Mouse (Mus musculus): Measurements from ENCODE around the gene Rasgrp2. TPM values are rescaled to one million over a fixed set of nuclear protein-coding genes. Genes with fewer than 3 reads are reported as not detected.

Rasgrp2 gene
- polyA plus RNA-seq, 1 experiment from 2014 or later: 26.4 TPM

GRCm38 (mm10) chr19:6400096-6401086 is 1.3 kb downstream of the Rasgrp2 start:
- no peaks in the 10 kb centered on the region for H3K9me3 ChIP-seq
- H3K4me1 ChIP-seq: peaks cover 41% of the 10 kb centered on the region
- peak overlapping the region; percentile 100 for H3K4me2 ChIP-seq (replicated peaks)
- no peak for ATAC-seq (ENCODE audit: low FRiP score, low read depth)
- peaks cover 39% of the 10 kb centered on the region for H3K27me3 ChIP-seq (replicated peaks)
- peak overlapping the region; percentile 69 for H3K9ac ChIP-seq
- no peak overlapping the region for H3K27ac ChIP-seq
- peak overlapping the region; percentile 57 for H3K4me3 ChIP-seq
- WGBS: 2% methylated on average over 29 of the region's 29 CpGs
- H3K36me3 ChIP-seq: no peaks in the 10 kb centered on the region

- Histone ChIP-seq H3K9ac (no peak overlapping the region), H3K27me3 (replicated peaks) (peaks cover 39% of the 10 kb centered on the region), H3K4me3 (peak overlapping the region; percentile 30), H3K4me1 (peaks cover 41% of the 10 kb centered on the region), H3K9me3 (no peaks in the 10 kb centered on the region), H3K27ac (no peak overlapping the region), H3K36me3 (no peaks in the 10 kb centered on the region), H3K4me2 (replicated peaks) (peak overlapping the region; percentile 100)
- under 1% methylated on average over 32 of the region's 32 CpGs for WGBS
- peak; percentile 3; the same call in 1 of the 2 replicates for ATAC-seq (ENCODE audit: low FRiP score, low read depth)
These were observed 2.1 kb downstream of the Rasgrp2 start for GRCm38 (mm10) chr19:6401131-6401815.

- Histone ChIP-seq H3K9ac (no peak overlapping the region), H3K27ac (no peak overlapping the region), H3K9me3 (no peaks in the 10 kb centered on the region), H3K4me3 (peak overlapping the region; percentile 30; the same call in 1 of the 2 replicates), H3K4me1 (peaks cover 41% of the 10 kb centered on the region), H3K27me3 (replicated peaks) (peaks cover 39% of the 10 kb centered on the region), H3K36me3 (no peaks in the 10 kb centered on the region), H3K4me2 (replicated peaks) (peak overlapping the region; percentile 100)
- 12% methylated on average over 9 of the region's 9 CpGs for WGBS
- ATAC-seq (ENCODE audit: low FRiP score, low read depth): no peak
These were observed 2.8 kb downstream of the Rasgrp2 start for GRCm38 (mm10) chr19:6401951-6402350.

- no peaks in the 10 kb centered on the region for H3K36me3 ChIP-seq
- no peak for ATAC-seq (ENCODE audit: low FRiP score, low read depth)
- no peak overlapping the region for H3K4me2 ChIP-seq (replicated peaks)
- peak overlapping the region; percentile 2; the same call in 1 of the 2 replicates for H3K9ac ChIP-seq
- peaks cover 34% of the 10 kb centered on the region for H3K4me1 ChIP-seq
- no peak overlapping the region for H3K4me3 ChIP-seq
- no peaks in the 10 kb centered on the region for H3K9me3 ChIP-seq
- H3K27me3 ChIP-seq (replicated peaks): peaks cover 32% of the 10 kb centered on the region
- WGBS: 86% methylated on average over 10 of the region's 10 CpGs
- H3K27ac ChIP-seq: no peak overlapping the region
These were observed 4.7 kb downstream of the Rasgrp2 start for GRCm38 (mm10) chr19:6403869-6404268.

- peaks cover 19% of the 10 kb centered on the region for H3K4me1 ChIP-seq
- H3K4me2 ChIP-seq (replicated peaks): no peak overlapping the region
- no peak overlapping the region for H3K4me3 ChIP-seq
- H3K27me3 ChIP-seq (replicated peaks): peaks cover 28% of the 10 kb centered on the region
- no peak overlapping the region for H3K9ac ChIP-seq
- H3K9me3 ChIP-seq: no peaks in the 10 kb centered on the region
- ATAC-seq (ENCODE audit: low FRiP score, low read depth): no peak
- no peaks in the 10 kb centered on the region for H3K36me3 ChIP-seq
- H3K27ac ChIP-seq: no peak overlapping the region
- 74% methylated on average over 10 of the region's 10 CpGs for WGBS
These were observed 6.3 kb downstream of the Rasgrp2 start for GRCm38 (mm10) chr19:6405433-6405832.

GRCm38 (mm10) chr19:6407109-6407508 is 8.0 kb downstream of the Rasgrp2 start:
- Histone ChIP-seq H3K9ac (no peak overlapping the region), H3K4me1 (peaks cover 2% of the 10 kb centered on the region; the same call in 1 of the 2 replicates), H3K36me3 (no peaks in the 10 kb centered on the region), H3K9me3 (no peaks in the 10 kb centered on the region), H3K27me3 (replicated peaks) (0 out of 2 replicates have a peak, but pooled peaks cover 13% of the 10 kb centered on the region), H3K4me2 (replicated peaks) (no peak overlapping the region), H3K4me3 (no peak overlapping the region), H3K27ac (no peak overlapping the region)
- no peak for ATAC-seq (ENCODE audit: low FRiP score, low read depth)
- WGBS: 84% methylated on average over 8 of the region's 8 CpGs

- no peak overlapping the region for H3K9ac ChIP-seq
- 50% methylated on average over 16 of the region's 16 CpGs for WGBS
These were observed 8.8 kb downstream of the Rasgrp2 start for GRCm38 (mm10) chr19:6407816-6408510.

GRCm38 (mm10) chr19:6408749-6409148 is 9.6 kb downstream of the Rasgrp2 start:
- H3K27ac ChIP-seq: no peak overlapping the region
- WGBS: 84% methylated on average over 8 of the region's 8 CpGs
- no peaks in the 10 kb centered on the region for H3K9me3 ChIP-seq
- ATAC-seq (ENCODE audit: low FRiP score, low read depth): no peak
- no peak overlapping the region for H3K9ac ChIP-seq
- H3K27me3 ChIP-seq (replicated peaks): no peaks in the 10 kb centered on the region
- H3K36me3 ChIP-seq: no peaks in the 10 kb centered on the region
- no peak overlapping the region for H3K4me3 ChIP-seq
- H3K4me1 ChIP-seq: no peaks in the 10 kb centered on the region
- no peak overlapping the region for H3K4me2 ChIP-seq (replicated peaks)

More at GRCm38 (mm10) chr19:6407816-6408510, 8.8 kb downstream of the Rasgrp2 start:
- Histone ChIP-seq H3K9me3 (no peaks in the 10 kb centered on the region), H3K27ac (no peak overlapping the region), H3K4me3 (no peak overlapping the region), H3K36me3 (no peaks in the 10 kb centered on the region), H3K27me3 (replicated peaks) (0 out of 2 replicates have a peak, but pooled peaks cover 4% of the 10 kb centered on the region), H3K4me2 (replicated peaks) (no peak overlapping the region), H3K4me1 (no peaks in the 10 kb centered on the region)
- ATAC-seq (ENCODE audit: low FRiP score, low read depth): no peak

GRCm38 (mm10) chr19:6409176-6409575 is 10.0 kb downstream of the Rasgrp2 start:
- Histone ChIP-seq H3K4me1 (no peaks in the 10 kb centered on the region), H3K36me3 (no peaks in the 10 kb centered on the region), H3K4me2 (replicated peaks) (no peak overlapping the region), H3K9ac (no peak overlapping the region), H3K27me3 (replicated peaks) (no peaks in the 10 kb centered on the region), H3K27ac (no peak overlapping the region), H3K9me3 (no peaks in the 10 kb centered on the region), H3K4me3 (no peak overlapping the region)
- no peak for ATAC-seq (ENCODE audit: low FRiP score, low read depth)
- 77% methylated on average over 5 of the region's 5 CpGs for WGBS

- H3K4me3 ChIP-seq: no peak overlapping the region
These were observed 10.8 kb downstream of the Rasgrp2 start for GRCm38 (mm10) chr19:6409936-6410335.

GRCm38 (mm10) chr19:6412798-6413197 is 13.7 kb downstream of the Rasgrp2 start:
- Histone ChIP-seq H3K36me3 (no peaks in the 10 kb centered on the region), H3K9ac (no peak overlapping the region), H3K4me2 (replicated peaks) (no peak overlapping the region), H3K4me1 (peaks cover 29% of the 10 kb centered on the region), H3K9me3 (no peaks in the 10 kb centered on the region), H3K27me3 (replicated peaks) (no peaks in the 10 kb centered on the region), H3K27ac (no peak overlapping the region), H3K4me3 (no peak overlapping the region)
- no peak for ATAC-seq (ENCODE audit: low FRiP score, low read depth)
- 79% methylated on average over 14 of the region's 14 CpGs for WGBS

More at GRCm38 (mm10) chr19:6409936-6410335, 10.8 kb downstream of the Rasgrp2 start:
- Histone ChIP-seq H3K9ac (no peak overlapping the region), H3K27me3 (replicated peaks) (no peaks in the 10 kb centered on the region), H3K4me1 (peaks cover under 1% of the 10 kb centered on the region; the same call in 1 of the 2 replicates), H3K4me2 (replicated peaks) (no peak overlapping the region), H3K36me3 (no peaks in the 10 kb centered on the region), H3K27ac (no peak overlapping the region), H3K9me3 (no peaks in the 10 kb centered on the region)
- 85% methylated on average over 5 of the region's 5 CpGs for WGBS
- no peak for ATAC-seq (ENCODE audit: low FRiP score, low read depth)
